Mouse (Mus musculus): ENCODE measurements around the gene Gm813.

Gene Gm813

DNA sequence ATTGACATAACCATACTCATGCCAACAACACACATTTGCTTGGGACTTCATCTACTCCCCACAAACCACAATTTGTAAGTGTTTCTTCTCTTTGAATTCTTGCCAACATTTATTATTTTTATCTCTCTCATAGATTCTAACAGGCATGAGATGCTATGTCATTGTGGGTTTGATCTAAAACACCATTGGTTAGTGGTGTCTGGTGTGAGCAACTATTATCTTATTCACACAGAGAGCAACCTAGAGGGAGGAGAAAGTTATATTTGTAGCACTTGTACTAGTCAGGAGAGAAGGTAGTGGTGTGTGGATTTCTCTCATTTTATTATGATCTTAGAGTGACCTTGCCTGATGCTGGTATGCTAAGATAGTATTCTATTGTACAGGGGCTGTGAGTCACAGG, 12.1 kb downstream of the Gm813 start:
- DNase-seq (ENCODE audit: low read depth, low spot score): no peak

DNA sequence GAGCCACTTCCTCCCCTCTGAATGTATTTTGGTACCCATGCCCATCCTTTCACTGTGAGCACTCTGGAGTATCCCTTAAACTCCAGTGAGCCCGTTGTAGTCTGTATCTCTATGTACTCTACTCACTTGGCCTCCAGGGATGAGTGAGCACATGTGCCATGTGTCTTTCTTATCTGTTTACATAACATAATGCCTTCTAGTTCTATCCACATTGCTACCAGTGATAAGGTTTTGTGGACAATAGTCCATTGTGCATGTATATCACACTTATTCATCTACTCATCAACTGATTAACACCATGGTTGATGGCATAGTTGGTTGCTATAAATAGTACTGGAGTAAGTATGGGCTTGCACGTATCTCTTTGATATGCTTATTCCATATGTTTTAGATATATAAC, 12.9 kb downstream of the Gm813 start:
- DNase-seq (ENCODE audit: low read depth, low spot score): no peak

DNA sequence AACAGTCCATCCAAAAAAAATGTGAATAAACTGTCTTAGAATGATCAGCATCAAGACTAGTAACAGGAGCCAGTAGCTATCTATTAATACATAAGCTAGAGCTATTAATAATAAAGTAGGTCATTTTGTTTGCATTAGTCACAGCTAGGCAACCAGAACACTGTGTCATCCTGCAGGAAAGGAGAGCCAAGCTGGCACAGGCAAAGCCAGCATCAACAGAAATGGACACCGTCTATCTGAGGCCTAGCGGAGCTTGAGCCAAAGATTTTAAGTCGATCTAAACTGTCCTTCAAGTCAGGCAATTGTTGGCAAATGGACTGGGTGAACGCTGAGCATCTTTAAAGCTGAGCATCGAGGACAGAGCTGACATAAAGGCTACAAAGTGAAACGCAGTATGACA, 15.9 kb downstream of the Gm813 start:
- no peak for DNase-seq (ENCODE audit: low read depth, low spot score)

DNA sequence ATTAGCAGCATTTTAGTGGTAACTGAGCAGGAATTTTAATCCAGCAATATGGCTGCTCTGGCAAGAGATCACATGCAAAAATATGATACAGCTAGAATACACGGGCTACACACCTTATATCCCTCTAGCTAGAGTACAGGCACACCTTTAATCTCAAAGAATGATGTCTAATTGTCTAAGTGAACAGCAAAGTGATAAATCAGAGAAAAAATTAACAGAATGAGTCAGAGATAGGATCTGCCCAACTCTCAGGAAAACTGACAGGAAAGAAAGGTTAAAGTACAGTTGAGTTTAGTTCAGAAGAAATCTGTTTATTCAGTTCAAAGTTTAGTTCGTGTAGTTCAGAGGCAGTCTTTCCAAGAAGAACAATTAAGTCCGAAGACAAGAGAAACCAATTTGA, 25.5 kb downstream of the Gm813 start:
- no peak for DNase-seq (ENCODE audit: low read depth, low spot score)

DNA sequence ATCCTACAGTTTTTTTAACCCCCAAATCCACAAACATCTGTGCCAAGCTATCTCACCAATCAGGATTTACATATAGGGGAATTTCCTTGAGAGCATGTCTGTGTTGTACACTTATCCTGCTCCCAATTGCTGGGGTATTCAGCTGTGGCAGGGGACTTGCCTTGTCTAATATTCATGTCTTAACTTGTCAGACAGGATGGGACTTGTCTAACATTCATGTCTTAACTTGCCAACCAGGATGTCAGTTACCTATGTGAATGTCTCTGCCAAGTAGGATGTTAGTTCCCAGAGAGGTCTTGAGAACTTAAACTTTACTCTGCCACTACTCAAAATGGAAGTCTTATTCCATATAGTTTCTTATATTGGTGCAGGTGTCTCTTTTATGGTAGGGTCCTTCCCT, 27.3 kb downstream of the Gm813 start:
- no peak for DNase-seq (ENCODE audit: low read depth, low spot score)

DNA sequence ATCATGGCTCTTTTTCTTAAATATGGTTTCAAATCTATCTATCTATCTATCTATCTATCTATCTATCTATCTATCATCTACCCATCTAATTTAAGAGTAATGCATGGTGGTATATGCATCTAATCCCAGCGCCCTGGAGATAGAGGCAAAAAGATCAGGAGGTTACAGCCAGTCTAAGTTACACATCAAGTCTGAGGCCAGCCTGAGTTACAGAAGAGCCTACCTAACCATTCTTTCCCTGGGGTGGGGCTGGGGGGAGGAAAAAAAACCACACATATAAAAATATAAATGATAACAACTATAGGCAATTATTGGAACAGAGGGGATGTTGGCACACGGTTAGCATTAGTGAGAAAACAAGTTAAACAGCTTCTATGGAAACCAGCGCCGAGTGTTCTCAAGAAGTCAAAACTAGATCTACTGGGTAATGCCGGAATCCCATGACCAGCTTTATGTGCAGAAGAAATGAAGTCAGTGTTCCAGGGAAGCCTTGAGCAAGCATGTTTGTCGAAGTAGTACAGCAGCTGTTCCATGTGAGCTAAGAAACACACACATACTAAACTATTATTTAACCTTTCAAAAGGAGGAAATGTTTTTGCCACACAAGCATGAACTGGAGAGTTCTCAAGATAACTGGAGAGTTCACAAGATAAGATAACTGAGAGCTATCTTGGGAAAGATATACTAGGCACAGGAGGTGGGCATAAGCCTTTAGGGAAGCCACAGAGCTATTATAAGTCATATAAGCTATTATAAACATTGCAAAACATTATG, 42.6 kb downstream of the Gm813 start:
- no peak for DNase-seq (ENCODE audit: low read depth, low spot score)

DNA sequence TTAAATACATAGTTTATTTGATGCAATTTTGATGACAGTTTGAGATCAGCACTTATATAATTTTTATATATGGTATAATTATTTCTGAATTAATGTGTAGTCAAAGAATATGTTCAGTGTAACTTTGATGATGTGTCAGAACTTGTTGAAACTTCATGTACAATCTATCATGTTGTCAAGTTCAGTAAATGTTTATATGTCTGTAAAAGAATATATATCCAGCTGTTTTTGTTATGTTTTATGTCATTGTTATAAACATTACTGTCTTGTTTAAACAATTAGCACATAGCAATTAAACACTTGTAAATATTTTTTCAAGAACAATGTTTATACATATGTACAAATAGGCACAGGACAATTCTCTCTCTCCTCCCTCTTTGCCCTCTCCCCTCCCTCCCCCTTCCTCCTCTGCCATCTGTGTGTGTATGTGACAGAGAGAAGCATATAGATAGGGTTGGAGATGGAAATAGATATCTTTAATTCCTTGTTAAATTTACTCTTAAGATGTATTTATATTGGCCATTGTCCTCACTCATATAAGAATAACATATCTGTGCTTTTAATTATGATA, 46.0 kb downstream of the Gm813 start:
- DNase-seq (ENCODE audit: low read depth, low spot score): no peak

All from retina, postnatal 7 days (tissue).